Mouse (Mus musculus): Measurements from ENCODE around the gene Dad1.

DNA sequence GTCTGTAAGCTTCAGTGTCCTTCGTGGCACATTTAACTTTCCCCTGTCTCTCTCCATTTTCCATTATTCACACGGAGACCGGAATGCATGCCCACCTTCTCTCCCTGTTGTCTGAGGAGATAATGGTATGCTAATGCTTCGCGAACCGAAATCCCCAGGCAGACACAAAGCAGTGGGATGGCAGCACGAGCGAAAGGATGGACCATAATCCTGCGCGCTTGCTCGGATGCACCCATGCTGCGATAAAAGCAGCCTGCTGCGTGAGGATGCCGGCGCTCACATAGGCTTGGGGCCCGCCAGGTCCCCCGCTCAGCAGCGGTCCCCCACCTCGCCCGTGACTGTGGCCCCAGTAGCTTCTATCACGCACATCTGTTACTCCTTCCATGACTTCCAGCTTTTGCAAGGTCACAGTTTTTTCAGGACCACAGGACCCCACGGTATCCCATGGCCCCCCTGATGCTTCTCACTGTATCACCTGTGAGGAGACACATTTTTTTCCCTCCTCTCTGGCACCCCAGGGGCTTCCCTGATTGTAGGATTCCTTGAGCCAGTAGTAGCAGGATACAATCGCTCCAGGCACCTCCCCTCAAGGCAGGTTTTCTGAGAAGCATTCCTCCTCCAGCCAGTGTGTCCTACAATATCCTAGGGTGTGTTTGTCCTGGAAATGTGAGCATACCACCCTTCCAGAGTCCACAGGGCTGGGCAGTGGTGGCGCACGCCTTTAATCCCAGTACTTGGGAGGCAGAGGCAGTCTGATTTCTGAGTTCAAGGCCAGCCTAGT, 24.8 kb downstream of the Dad1 start:
- TF ChIP-seq CTCF (IDR thresholded peaks at IDR 0.05; ENCODE audit: low read depth) (no peak), EP300 (IDR thresholded peaks at IDR 0.05; ENCODE audit: low read depth) (no peak)

All from liver, embryonic 14.5 days (tissue).